Mouse (Mus musculus): ENCODE data around the gene Cacna2d1.

Cacna2d1 gene

DNA sequence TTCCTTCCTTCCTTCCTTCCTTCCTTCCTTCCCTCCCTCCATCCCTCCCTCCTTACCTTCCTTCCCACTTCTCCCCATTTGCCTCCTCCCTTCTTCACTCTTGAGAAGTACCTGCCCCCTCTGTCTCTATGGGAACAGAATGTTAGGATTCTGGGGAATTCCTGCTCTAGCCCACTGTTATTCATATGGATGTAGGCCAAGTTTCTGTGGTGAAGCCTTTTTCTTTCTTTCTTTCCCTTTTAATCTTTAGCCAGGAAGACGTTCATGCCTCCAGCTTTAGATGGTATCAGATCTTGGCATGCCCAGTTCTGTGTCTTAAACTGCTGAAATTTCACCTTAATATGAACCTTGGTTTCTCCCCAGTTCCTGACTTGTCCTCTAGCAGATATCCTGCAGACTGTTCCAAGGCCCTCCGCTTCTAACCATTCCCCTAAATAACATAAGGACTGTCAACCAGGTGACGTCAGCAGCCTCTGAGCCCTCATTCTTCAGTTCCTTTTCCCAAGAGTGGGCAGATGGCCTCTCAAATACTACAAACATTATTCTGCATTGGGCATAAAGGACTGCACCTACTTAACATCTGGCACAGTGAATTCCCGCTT is 362.8 kb downstream of the Cacna2d1 start:
- DNase-seq: no peak

DNA sequence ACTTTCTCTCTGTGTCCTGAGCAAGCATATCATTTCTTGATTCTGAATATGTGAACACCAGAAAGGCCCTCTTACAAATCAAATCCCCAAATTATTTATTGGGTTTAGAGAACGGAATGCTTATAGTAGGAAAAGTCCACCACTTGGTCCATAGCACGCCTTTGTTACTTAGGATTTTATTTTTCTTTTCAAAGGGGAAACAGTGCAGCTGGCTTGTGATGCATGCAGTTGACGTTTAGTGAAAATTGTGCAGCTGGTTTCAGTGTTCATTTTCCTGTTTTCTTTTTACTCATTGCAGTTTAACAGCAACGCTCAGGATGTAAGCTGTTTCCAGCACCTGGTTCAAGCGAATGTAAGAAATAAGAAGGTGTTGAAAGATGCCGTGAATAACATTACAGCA is 365.1 kb downstream of the Cacna2d1 start:
- DNase-seq: no peak

- DNase-seq: peak; percentile 71
Measured at GRCm38 (mm10) chr5:16309168-16310006, 374.9 kb downstream of the Cacna2d1 start.

DNA sequence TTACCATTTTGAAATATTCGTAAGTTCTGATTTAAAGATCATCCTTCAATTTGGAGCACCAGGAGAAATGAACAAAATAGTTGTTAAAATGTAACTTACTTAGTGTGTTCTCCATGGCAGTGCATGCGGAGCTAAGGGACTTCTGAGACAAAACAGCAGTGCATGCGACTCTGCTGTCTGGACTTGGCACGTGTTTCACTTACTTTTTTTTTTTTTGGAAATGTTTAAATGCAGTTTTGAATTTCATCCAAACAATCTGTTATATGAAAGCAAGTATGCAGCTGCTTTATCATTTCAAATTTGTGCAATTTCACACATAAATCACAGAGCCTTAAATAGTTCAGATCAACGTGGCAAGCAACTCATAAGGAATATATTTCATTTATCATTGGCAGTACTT is 379.8 kb downstream of the Cacna2d1 start:
- DNase-seq: no peak

DNA sequence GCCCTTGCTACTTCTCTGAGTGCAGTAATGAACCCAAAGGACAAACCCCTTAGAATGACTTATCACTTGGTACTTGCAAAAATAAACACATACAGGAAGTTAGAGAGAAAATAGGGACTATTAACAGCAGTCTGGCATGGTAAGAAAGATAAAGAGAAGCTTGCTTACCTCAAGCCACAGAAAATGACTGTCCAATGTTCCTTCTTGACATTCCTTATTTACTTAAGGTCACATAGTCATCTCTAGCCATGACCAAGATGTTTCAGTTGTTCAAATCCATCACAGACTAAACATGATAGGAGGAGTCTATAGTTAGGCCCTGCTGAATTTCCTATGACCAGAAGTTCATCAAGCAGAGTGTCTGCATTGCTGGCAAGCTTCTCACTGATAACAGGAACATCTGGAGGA is 381.5 kb downstream of the Cacna2d1 start:
- DNase-seq: no peak

DNA sequence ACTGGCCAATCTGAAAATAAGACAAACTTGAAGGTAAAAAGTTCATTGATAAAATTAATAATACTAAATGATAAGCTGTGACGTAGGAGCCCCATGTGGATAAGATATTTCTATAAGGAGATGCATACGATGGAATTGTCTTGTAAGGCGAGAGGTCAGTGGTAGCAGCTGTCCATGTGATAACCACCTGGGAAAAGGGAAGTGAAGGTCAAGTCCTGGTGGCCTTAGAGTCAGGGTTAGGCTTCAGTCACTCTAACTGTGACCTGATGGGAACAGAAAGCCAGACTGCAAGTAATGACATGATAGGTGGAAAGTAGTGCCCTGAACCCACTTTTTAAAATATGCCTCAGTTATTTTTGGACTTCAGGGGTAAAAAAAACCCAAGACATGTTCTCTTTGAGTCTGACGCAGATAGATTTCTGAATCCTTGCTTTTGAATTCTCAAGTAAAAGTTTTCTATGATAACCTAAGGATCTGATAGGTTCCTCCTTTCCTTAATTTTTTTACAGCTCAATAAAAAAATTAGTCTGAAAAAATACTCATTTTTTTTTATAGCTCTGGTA is 383.3 kb downstream of the Cacna2d1 start:
- no peak for DNase-seq

DNA sequence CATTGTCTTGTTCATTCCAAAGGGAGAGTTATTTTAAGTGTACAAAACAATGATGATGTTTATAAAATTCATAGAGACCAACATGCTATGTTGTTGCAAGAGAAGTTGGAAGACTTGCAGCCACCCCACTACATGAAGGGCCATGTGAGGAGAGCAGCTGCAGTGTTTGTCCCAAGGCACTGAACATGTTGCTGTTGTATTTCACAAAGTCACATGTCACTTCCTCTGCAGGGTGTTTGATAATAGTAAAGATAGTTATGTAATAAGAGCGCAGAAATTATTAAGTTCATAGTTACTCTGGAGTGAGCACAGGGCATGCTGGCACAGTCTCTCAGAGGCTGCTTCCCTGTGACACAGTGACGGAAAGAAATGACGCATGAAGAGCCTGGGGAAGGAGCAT is 392.1 kb downstream of the Cacna2d1 start:
- no peak for DNase-seq

DNA sequence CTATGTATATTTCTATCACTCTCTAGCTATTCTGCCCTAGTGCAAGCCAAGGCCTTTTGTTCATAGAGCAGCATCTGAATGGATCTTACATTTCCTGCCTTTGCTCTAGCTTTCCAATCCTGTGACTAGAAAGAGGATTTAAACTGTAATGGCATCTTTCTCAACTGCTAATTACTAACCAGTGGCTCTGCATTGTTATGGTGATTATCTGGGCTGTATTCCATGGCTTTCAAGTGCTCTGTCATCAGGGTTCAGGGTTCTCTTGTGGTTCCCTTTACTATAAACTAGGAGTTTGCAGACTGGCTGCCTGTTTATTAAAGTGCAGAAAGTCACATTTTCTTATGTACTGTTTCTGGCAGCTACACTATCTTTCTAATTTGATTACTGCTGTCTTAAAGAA is 410.9 kb downstream of the Cacna2d1 start:
- DNase-seq: no peak

GRCm38 (mm10) chr5:16355816-16356215 is 421.3 kb downstream of the Cacna2d1 start:
- no peak for DNase-seq

- DNase-seq: no peak
Measured at GRCm38 (mm10) chr5:16357709-16358108, 423.2 kb downstream of the Cacna2d1 start.

DNA sequence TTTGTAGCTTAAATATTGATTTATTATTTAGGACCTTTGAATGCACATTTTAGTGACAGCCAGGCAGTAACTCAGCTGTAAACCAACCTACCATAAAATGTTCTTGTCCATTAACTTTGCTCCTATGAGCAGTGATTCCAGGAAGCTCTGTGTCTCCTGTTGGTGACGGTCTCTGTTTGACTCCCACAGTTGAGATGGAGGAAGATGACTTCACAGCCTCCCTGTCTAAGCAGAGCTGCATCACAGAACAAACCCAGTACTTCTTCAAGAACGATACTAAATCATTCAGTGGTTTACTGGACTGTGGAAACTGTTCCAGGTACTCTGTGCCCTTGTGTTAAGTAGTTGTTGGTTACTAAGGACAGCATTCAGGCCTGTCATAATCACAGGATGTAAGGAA is 427.6 kb downstream of the Cacna2d1 start:
- no peak for DNase-seq

GRCm38 (mm10) chr5:16363171-16363570 is 428.7 kb downstream of the Cacna2d1 start:
- no peak for DNase-seq

DNA sequence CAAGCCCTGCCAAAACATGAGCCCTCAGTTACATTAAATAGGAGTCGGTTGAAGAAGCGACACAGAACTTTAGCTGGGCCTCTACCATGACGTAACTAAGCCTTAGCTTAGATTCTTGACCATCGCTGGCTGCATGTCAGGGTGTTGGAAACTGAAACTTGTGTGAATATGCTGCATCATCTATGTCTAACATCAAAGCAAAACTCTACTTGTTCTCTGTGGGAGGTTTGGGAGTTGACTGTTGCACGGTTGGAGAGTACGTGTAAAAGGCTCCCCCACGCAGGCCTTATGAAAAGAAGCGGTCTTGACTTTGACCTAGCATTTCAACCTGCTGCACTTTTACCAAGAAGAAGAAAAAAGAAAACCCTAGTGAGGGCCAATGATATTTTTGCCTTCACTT is 436.2 kb downstream of the Cacna2d1 start:
- DNase-seq: no peak

DNA sequence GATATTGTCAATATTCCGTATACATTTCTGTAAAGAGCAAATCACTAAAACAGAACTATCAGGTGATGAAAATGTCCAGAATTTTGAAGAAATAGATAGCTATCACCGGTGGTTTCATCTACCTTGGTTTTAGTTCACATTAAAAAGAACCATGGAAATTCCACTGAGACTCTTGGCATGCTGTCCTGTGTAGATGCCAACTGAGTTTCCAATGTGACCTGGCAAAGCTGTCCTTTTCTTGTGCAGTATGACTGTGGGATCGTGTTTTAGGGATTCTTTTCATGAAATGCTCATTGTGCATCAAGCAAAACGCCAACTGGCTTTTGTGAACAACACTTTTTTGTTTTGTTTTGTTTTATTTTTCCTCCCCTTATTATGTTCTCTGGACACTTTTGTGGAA is 439.5 kb downstream of the Cacna2d1 start:
- no peak for DNase-seq

- DNase-seq: no peak
Measured at GRCm38 (mm10) chr5:16376329-16376908, 441.9 kb downstream of the Cacna2d1 start.

- peak; percentile 31 for DNase-seq
Measured at GRCm38 (mm10) chr5:16410011-16410410, 475.5 kb downstream of the Cacna2d1 start.

- DNase-seq: no peak
Measured at GRCm38 (mm10) chr5:16414693-16415092, 480.2 kb downstream of the Cacna2d1 start.

- no peak for DNase-seq
Measured at GRCm38 (mm10) chr5:16417996-16418395, 483.5 kb downstream of the Cacna2d1 start.

DNA sequence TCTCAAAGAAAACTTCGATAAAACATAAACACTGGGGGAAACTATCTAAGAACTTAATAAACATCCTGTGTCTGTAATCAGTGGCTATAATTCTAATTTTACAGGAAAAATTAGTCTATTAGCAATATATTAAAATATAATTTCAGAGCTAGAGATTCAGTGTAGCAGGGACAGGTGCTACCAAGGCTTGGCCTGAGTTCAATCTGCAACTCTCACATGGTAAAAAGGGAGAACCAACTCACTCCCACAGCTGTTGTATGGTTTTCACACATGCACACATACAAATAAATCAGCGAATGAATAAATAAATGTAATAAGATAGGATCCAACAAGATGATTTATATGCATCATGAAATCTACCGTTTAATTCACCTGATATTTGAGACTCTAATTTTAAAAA is 484.0 kb downstream of the Cacna2d1 start:
- no peak for DNase-seq
